Mouse (Mus musculus) erythroblast, embryonic 14.5 days (primary cell): ENCODE data around the gene Mrpl21.

Source experiments
- GATA1 ChIP-seq: IDR thresholded peaks from 2 replicates; pipeline ENCODE4 v1.6.1; 2012; ENCODE audit warnings: low read length, inconsistent platforms, mixed read lengths
- TAL1 ChIP-seq: IDR thresholded peaks from 3 replicates; pipeline ENCODE4 v1.6.1; 2012; ENCODE audit warnings: low read length, inconsistent platforms, mixed read lengths

DNA sequence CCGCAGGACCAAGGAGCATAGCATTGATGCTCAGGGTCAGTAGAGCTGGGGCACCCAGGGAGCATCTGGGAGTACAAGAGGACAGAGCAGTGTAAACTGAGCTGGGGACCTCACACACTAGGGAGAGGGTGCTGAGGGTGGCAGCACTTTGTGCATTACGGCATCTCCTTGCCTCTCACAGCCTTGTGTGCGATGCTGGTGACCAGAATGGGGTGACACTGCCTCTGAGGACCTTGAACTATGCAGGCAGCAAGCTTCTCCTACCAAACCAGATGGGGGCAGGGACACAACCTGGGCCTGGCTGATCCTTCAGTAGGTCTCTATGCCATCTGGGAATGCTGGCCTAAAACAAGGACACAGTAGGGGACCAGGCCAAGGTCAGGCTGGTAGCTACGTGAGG is 16.0 kb upstream of the Mrpl21 start:
- TF ChIP-seq TAL1 (no peak), GATA1 (no peak)
